Mouse (Mus musculus) limb, embryonic 10.5 days (tissue): ENCODE data around the gene Knop1. TPM values are rescaled to one million over a fixed set of nuclear protein-coding genes. Genes with fewer than 3 reads are reported as not detected.

ENCODE experiments used
- DNase-seq: peaks from one replicate; pipeline ENCODE4 v3.0.0-alpha.2; 2017; ENCODE audit warnings: low spot score
- H3K27ac ChIP-seq: fragments of 300-500 bp; sonication (generic); 2 replicates; pipeline ENCODE4 v1.5.1; 2016; ENCODE audit warnings: mild to moderate bottlenecking
- H3K27me3 ChIP-seq: fragments of 300-500 bp; sonication (generic); 2 replicates; pipeline ENCODE4 v1.6.1; 2016; ENCODE audit warnings: low read depth, mild to moderate bottlenecking; ENCODE audit not compliant: poor library complexity, severe bottlenecking
- H3K36me3 ChIP-seq: fragments of 300-500 bp; sonication (generic); 2 replicates; pipeline ENCODE4 v1.6.1; 2016; ENCODE audit warnings: mild to moderate bottlenecking, moderate library complexity
- H3K4me1 ChIP-seq: fragments of 300-500 bp; sonication (generic); 2 replicates; pipeline ENCODE4 v1.6.1; 2016
- H3K4me3 ChIP-seq: fragments of 300-500 bp; sonication (generic); 2 replicates; pipeline ENCODE4 v1.5.1; 2016; ENCODE audit warnings: mild to moderate bottlenecking, moderate library complexity
- H3K9me3 ChIP-seq: fragments of 300-500 bp; sonication (generic); replicated peaks from 2 replicates; pipeline ENCODE4 v1.6.1; 2016; ENCODE audit warnings: mild to moderate bottlenecking
- WGBS: fragments of 180-500 bp; shearing (Covaris S2); methylation state at CpG from one replicate; pipeline ENCODE4 v1.1.7; 2016; 5-methylcytosine and 5-hydroxymethylcytosine counted together
- polyA plus RNA-seq: library from polyadenylated mRNA; unstranded; fragments of >200 nt; fragmentation: Nextera tagmentation; extraction: Ambion mirVana; gene quantifications from 2 replicates; pipeline ENCODE4 v1.2.1, GENCODE M21; 2016

Knop1 gene
- polyA plus RNA-seq, 1 experiment from 2014 or later: 124 TPM

GRCm38 (mm10) chr7:118865362-118865761, 9.3 kb upstream of the Knop1 start:
- Histone ChIP-seq H3K4me3 (no peak overlapping the region), H3K27ac (no peak overlapping the region)

GRCm38 (mm10) chr7:118858640-118859039, 2.6 kb upstream of the Knop1 start:
- no peak for DNase-seq
- WGBS: 94% methylated on average over 1 of the region's 1 CpGs
- no peak overlapping the region for H3K27ac ChIP-seq

More at GRCm38 (mm10) chr7:118865362-118865761, 9.3 kb upstream of the Knop1 start:
- no peaks in the 10 kb centered on the region for H3K9me3 ChIP-seq
- H3K4me1 ChIP-seq: no peaks in the 10 kb centered on the region
- WGBS: 73% methylated on average over 2 of the region's 2 CpGs
- H3K36me3 ChIP-seq: no peaks in the 10 kb centered on the region
- no peaks in the 10 kb centered on the region for H3K27me3 ChIP-seq
- DNase-seq: no peak

GRCm38 (mm10) chr7:118855171-118855876, 730 bp downstream of the Knop1 start, which contains the start of gene Iqck:
Gene Iqck, plus strand, starts transcription at chr7:118855752.
- Histone ChIP-seq H3K36me3 (peaks cover 39% of the 10 kb centered on the region), H3K4me1 (peaks cover 8% of the 10 kb centered on the region), H3K27me3 (no peaks in the 10 kb centered on the region), H3K27ac (peak within 1 kb of the TSS; percentile 85), H3K9me3 (no peaks in the 10 kb centered on the region), H3K4me3 (peak within 1 kb of the TSS; percentile 91)
- peak; percentile 93 for DNase-seq
- under 1% methylated on average over 57 of the region's 57 CpGs for WGBS

More at GRCm38 (mm10) chr7:118858640-118859039, 2.6 kb upstream of the Knop1 start:
- H3K36me3 ChIP-seq: peaks cover 5% of the 10 kb centered on the region
- H3K9me3 ChIP-seq: no peaks in the 10 kb centered on the region
- no peaks in the 10 kb centered on the region for H3K27me3 ChIP-seq
- H3K4me1 ChIP-seq: peaks cover 8% of the 10 kb centered on the region
- H3K4me3 ChIP-seq: no peak overlapping the region

GRCm38 (mm10) chr7:118854606-118855005, 1.4 kb downstream of the Knop1 start:
- Histone ChIP-seq H3K36me3 (peaks cover 46% of the 10 kb centered on the region), H3K4me3 (peak overlapping the region; percentile 91), H3K27me3 (no peaks in the 10 kb centered on the region), H3K4me1 (peaks cover 8% of the 10 kb centered on the region), H3K9me3 (no peaks in the 10 kb centered on the region), H3K27ac (peak overlapping the region; percentile 85)
- DNase-seq: no peak
- 33% methylated on average over 3 of the region's 3 CpGs for WGBS

GRCm38 (mm10) chr7:118852611-118853010, 3.4 kb downstream of the Knop1 start:
- DNase-seq: no peak
- no peak overlapping the region for H3K27ac ChIP-seq
- H3K4me1 ChIP-seq: peaks cover 8% of the 10 kb centered on the region
- H3K9me3 ChIP-seq: no peaks in the 10 kb centered on the region
- WGBS: 90% methylated on average over 4 of the region's 4 CpGs
- H3K27me3 ChIP-seq: no peaks in the 10 kb centered on the region
- H3K4me3 ChIP-seq: no peak overlapping the region
- peaks cover 66% of the 10 kb centered on the region for H3K36me3 ChIP-seq

GRCm38 (mm10) chr7:118851571-118851970, 4.5 kb downstream of the Knop1 start:
- peaks cover 76% of the 10 kb centered on the region for H3K36me3 ChIP-seq

GRCm38 (mm10) chr7:118850676-118851290, 5.3 kb downstream of the Knop1 start:
- H3K36me3 ChIP-seq: peaks cover 84% of the 10 kb centered on the region
- peaks cover 5% of the 10 kb centered on the region for H3K4me1 ChIP-seq
- WGBS: 88% methylated on average over 9 of the region's 9 CpGs
- no peak for DNase-seq
- H3K9me3 ChIP-seq: no peaks in the 10 kb centered on the region
- no peak overlapping the region for H3K27ac ChIP-seq
- H3K27me3 ChIP-seq: no peaks in the 10 kb centered on the region
- H3K4me3 ChIP-seq: no peak overlapping the region

More at GRCm38 (mm10) chr7:118851571-118851970, 4.5 kb downstream of the Knop1 start:
- peaks cover 8% of the 10 kb centered on the region for H3K4me1 ChIP-seq
- no peak for DNase-seq
- H3K27ac ChIP-seq: no peak overlapping the region
- WGBS: 93% methylated on average over 7 of the region's 7 CpGs
- H3K4me3 ChIP-seq: no peak overlapping the region
- no peaks in the 10 kb centered on the region for H3K27me3 ChIP-seq
- H3K9me3 ChIP-seq: no peaks in the 10 kb centered on the region

- Histone ChIP-seq H3K36me3 (peaks cover 95% of the 10 kb centered on the region), H3K27me3 (no peaks in the 10 kb centered on the region), H3K27ac (no peak overlapping the region; the same call in 1 of the 2 replicates)
Observed at GRCm38 (mm10) chr7:118849543-118850250, 6.4 kb downstream of the Knop1 start.

GRCm38 (mm10) chr7:118848796-118849195, 7.3 kb downstream of the Knop1 start:
- peaks cover 100% of the 10 kb centered on the region for H3K36me3 ChIP-seq
- DNase-seq: no peak
- H3K9me3 ChIP-seq: no peaks in the 10 kb centered on the region

More at GRCm38 (mm10) chr7:118849543-118850250, 6.4 kb downstream of the Knop1 start:
- Histone ChIP-seq H3K4me3 (no peak overlapping the region), H3K9me3 (no peaks in the 10 kb centered on the region), H3K4me1 (peaks cover 3% of the 10 kb centered on the region)
- 92% methylated on average over 5 of the region's 5 CpGs for WGBS
- DNase-seq: no peak

GRCm38 (mm10) chr7:118846329-118846728, 9.7 kb downstream of the Knop1 start:
- Histone ChIP-seq H3K4me1 (no peaks in the 10 kb centered on the region), H3K27ac (no peak overlapping the region), H3K9me3 (no peaks in the 10 kb centered on the region), H3K36me3 (peaks cover 99% of the 10 kb centered on the region), H3K27me3 (no peaks in the 10 kb centered on the region), H3K4me3 (no peak overlapping the region)
- DNase-seq: no peak
- 95% methylated on average over 4 of the region's 4 CpGs for WGBS

More at GRCm38 (mm10) chr7:118848796-118849195, 7.3 kb downstream of the Knop1 start:
- Histone ChIP-seq H3K4me3 (no peak overlapping the region), H3K27me3 (no peaks in the 10 kb centered on the region), H3K4me1 (no peaks in the 10 kb centered on the region), H3K27ac (no peak overlapping the region)
- 86% methylated on average over 10 of the region's 10 CpGs for WGBS

GRCm38 (mm10) chr7:118845141-118845540, 10.9 kb downstream of the Knop1 start:
- H3K27me3 ChIP-seq: no peaks in the 10 kb centered on the region
- H3K4me1 ChIP-seq: no peaks in the 10 kb centered on the region
- H3K36me3 ChIP-seq: peaks cover 98% of the 10 kb centered on the region
- WGBS: 89% methylated on average over 5 of the region's 5 CpGs
- H3K27ac ChIP-seq: no peak overlapping the region
- H3K4me3 ChIP-seq: no peak overlapping the region
- no peaks in the 10 kb centered on the region for H3K9me3 ChIP-seq
- DNase-seq: no peak

GRCm38 (mm10) chr7:118842938-118843337, 13.1 kb downstream of the Knop1 start:
- Histone ChIP-seq H3K4me1 (no peaks in the 10 kb centered on the region), H3K9me3 (no peaks in the 10 kb centered on the region), H3K27me3 (no peaks in the 10 kb centered on the region), H3K36me3 (peaks cover 96% of the 10 kb centered on the region), H3K27ac (no peak overlapping the region), H3K4me3 (no peak overlapping the region)
- DNase-seq: no peak
- 88% methylated on average over 4 of the region's 4 CpGs for WGBS

- no peak for DNase-seq
- Histone ChIP-seq H3K27ac (no peak overlapping the region), H3K36me3 (peaks cover 94% of the 10 kb centered on the region), H3K4me1 (no peaks in the 10 kb centered on the region), H3K9me3 (no peaks in the 10 kb centered on the region), H3K4me3 (no peak overlapping the region), H3K27me3 (no peaks in the 10 kb centered on the region)
- 52% methylated on average over 1 of the region's 1 CpGs for WGBS
Observed at GRCm38 (mm10) chr7:118841796-118842195, 14.3 kb downstream of the Knop1 start.
